Mouse (Mus musculus): Measurements from ENCODE around the gene Vps26a. TPM values are rescaled to one million over a fixed set of nuclear protein-coding genes. Genes with fewer than 3 reads are reported as not detected.

Gene Vps26a
- 10 to 100 TPM; 70.9 to 80.0 TPM for polyA plus RNA-seq (2017; shearing (Covaris generic))

DNA sequence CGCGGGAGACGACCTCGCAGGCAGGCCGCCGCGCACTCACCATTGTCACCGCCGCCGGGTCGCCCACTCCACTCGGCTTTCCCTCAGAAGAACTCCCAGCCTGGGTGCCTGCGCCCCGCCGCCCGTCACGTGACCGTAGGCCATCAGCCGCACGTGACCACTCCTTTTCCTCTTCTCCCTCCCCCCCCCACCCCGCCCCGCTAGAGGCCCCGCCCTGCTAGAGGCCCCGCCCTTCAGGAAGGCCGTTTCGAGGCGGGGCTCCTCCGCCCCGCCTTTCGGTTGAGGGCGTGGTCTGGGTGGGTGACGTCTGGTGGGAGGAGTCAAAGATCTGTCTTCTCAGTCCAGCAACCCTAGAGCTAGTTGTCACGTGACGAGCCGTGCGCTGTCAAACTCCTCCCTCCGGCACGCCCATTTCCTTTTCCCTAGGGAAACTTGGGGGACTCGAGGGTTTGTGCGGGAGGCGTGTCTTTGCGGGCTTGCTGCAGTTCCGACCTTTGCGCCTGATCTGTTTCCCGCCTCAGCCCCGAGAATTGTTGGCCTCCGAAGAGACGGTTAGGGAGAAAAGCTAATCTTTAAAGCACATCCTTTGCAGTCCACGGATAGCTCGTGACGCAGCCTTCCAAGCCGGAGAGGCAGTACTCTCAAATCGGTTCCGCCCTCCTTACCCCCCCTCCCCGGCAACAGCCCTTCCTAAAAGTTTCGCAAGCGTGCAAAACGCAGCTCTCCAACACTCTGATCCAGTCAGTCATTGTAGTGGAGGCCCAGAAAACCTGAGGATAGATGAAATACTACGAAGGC, at the start of gene Vps26a:
Gene Vps26a (minus strand): TSS at position 188 of the 798 bp plus-strand sequence.
- ATAC-seq: peak; percentile 88

DNA sequence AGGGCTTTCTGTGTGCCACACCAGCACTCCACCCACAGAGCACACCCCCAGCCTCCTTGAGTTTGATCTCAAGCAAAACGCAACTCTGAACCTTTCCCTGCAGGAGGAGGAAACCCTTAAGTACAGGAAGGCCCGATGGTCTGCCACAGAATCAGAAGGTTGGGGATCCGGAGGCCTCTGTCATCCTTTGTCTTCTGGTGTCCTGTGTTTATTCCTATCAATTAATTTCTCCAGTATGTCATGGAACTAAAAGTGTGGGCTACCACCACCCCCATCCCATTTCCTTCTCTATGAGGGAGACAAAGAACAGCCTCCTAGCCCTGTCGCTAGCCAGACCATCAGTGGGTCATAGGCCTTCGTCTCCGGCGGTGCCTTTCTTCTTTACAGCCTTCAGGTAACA, 47.9 kb upstream of the Vps26a start:
- ATAC-seq: no peak

DNA sequence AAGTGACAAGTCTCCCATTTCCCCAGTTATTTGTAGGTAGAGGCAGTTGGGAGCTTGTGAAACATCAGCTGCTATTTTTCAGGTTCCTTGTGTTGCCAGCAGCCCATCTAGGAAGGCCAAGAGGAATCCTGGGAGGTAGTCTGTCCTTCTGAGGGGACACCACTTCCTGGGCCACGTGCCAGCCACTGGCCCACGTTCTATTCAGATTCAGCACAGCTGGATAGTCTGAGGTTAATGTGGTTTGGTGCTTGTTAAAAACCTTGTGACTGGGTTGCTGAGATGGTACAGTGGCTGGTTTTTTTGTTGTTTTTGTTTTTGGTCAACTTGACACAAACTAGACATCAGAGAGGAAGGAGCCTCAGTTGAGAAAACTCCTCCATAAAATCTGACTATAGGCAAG, 46.2 kb upstream of the Vps26a start:
- ATAC-seq: peak; percentile 23

DNA sequence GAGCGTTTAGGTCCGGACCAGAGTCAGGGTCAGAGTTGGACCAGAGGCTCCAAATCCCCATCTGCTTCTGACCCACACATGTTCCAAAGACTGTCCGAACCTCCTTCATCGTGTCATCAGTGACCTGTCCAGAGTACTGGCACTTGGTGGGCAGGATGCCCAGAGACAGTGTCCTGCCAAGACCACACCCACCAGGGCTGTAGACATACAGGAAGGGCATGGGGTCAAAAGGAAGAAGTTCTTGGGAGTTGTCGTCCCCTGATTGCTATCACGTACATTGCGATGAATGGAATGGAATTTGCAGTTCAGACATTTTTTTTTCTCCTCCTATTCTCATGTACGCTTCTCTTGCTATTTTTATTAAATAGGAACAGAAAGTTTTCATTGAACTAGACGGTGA, 43.6 kb upstream of the Vps26a start:
- no peak for ATAC-seq

DNA sequence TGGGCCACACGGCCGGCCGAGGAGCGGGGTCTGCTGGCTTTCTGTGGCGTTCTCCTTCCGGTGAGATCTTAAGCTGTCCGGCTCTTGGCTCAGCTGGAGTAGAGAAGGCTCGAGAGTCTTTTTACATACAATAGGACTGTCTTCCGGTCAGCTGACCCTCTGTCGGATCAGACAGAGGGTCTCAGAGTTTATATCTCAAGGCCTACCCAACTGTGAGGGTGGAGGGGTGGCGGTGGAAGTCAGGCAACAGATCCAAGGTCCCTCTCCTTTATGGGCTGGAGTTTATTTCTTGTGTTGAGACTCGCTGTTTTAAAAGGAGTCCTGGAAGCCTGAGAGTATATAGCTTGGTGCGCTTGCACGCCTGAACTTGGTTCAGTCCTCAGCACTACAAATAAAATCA, 40.7 kb upstream of the Vps26a start, which contains the start of gene Srgn:
Gene Srgn (minus strand): TSS at position 101 of the 400 bp plus-strand sequence.
- ATAC-seq: no peak

DNA sequence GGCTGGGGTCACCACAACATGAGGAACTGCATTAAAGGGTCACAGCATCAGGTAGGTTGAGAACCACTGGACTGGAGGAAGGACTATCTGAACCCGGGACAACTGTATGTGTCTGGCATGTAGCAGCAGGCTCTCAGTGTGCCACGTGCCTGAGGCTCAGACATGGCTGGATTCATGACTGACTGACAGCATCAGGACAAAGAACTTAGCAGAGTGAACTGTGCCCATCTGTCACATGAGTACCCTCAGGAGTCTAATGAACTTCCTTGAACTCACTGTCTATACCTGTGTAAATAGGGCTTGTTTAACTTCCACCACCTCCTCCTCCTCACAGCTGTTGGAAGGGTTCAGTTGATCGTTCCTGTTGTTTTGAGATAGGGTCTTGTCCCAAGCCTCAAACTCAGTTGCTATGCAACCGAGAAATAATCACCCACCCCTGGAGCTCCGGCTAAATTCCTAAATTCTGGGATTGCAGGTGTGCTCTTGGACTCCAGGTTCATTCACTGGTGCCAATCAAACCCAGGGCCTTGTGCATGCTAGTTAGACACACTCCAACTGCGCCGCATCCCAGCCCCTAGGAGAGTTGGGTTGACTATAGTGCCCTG, 35.8 kb upstream of the Vps26a start:
- no peak for ATAC-seq

DNA sequence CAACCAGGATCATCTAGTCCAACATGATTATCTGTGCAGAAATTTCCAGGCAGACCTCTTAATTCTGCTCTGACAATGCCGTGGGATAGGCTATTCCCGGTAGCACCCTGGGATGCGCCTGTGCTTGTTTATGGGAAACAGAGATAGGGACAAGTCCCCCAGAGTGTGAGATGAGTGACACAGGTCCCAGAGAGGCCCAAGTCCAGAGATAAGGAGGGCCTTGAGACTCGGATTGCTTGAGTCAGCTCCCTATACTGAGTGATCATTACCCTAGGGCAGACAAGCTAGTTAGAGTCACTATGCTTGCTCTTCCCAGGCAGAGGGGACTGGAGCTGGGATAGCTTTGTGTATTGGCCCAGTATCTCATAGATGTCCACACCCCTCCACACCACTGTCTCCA, 35.2 kb upstream of the Vps26a start:
- no peak for ATAC-seq

DNA sequence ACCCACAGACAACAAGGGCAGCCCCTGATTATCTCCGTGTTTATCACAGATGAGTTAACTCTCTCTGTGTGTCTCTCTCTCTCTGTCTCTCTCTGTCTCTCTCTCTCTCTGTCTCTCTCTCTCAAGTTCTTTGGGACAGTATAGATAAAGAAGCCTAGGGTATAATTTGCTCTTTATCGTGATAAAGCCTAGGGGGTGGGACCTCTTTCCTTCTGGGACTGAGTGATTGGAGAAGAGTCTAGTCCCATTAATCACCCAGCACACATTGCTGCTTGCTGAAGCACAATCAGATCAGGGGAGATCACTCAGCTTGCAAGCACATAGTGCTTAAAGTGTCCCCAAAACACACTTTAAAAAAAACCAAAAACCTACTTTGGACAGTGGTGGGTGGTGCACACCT, 34.3 kb upstream of the Vps26a start:
- no peak for ATAC-seq

DNA sequence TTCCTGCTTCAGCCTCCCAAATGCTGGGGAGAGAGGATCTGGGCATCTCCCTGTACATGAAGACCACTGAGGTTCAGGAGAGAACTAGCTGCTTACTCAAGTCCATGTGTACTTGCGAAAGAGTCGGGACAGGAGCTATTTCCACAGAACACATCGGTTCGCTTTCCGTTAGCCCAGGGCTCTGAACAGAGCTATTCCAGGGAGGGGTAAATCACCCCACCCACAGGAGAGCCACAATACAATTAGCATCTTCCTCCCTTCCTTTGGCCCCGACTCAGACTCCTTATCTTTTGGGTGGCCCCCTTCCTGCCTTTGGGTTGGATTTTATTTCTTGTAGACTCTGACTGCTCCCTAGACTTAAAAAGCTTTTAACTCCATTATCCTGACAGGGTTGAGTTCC, 30.9 kb upstream of the Vps26a start:
- no peak for ATAC-seq

DNA sequence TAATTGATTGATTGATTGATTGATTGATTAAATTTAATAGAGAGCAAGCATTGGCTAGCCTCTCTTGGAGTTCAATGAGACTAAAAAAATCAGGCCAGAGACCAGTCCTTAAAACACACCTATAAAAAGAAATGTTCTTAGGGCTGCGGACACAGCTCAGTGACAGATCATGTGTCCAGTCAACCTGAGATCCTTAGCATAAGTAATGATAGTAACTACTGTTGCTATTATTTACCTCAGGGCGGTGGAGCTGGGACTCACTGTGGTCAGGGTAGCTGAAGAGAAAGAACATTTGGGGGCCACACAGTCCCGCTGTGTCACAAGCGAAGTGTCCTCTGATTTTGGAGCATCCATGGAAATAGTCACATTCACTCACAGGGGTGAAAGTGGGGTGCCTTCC, 26.2 kb upstream of the Vps26a start:
- ATAC-seq: no peak

DNA sequence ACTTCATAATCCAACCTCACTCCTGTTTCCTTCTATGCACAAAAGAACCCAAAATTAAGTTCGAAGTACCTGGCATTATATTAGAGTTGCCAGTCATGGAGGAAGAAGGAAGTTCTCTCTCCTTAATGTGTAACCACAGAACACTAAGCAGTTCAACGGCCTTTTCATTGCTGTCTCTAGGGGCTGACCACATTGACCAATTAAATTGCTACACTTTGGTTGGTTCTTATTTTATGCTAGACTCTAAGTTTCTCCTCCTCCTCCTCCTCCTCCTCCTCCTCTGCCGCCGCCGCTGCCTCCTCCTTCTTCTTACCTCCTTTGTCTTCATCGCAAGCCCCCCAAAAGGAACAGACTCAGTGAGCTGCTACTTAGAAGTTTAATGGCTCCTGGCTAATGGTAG, 24.9 kb upstream of the Vps26a start:
- ATAC-seq: no peak

DNA sequence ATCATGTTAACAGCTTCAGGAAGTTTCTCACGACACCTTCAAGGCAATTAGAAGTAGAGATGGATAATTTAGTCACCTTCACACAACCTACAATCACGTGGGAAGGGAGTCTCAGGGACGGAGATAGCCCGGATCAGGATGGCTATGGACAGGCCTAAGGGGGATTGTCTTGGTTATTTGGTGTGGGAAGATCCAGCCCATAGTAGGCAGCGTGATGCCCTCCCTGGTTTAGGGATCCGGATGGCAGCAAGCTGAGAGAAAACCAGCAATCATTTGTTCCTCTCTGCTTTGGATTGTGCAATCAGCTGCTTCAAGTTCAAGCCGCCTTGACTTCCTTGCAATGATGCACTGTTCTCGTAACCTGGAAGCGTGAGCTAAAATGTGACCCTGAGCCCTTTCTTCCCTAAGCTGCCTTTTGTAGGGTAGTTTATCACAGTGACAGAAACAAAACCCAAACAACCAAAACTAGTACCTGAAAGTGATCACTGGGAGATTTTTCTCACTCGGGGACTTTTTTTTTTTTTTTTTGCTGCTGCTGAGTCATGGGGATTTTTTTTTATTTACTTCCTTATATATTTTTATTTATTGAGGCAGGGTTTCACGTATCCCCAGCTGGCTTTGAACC, 22.5 kb upstream of the Vps26a start:
- ATAC-seq: no peak

DNA sequence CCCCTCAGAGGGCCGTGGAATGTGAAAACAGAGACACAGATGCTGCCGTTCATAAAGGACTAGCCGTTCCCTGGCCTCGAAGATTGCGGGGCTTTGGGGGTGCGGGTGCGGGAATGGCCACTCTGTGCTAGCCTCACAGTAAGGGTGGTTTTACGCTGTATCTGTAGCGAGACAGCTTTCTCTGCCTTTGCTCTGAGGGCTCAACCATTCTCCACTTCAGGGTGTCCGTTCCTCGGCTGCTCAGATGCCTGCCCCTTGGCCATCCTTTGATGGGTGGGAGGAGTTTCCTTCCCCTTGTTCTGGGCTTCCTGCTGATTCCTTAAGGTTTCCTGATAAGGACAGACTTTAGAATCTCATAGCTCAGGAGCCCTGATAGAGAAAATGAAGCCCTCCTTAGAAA, 21.9 kb upstream of the Vps26a start:
- no peak for ATAC-seq

DNA sequence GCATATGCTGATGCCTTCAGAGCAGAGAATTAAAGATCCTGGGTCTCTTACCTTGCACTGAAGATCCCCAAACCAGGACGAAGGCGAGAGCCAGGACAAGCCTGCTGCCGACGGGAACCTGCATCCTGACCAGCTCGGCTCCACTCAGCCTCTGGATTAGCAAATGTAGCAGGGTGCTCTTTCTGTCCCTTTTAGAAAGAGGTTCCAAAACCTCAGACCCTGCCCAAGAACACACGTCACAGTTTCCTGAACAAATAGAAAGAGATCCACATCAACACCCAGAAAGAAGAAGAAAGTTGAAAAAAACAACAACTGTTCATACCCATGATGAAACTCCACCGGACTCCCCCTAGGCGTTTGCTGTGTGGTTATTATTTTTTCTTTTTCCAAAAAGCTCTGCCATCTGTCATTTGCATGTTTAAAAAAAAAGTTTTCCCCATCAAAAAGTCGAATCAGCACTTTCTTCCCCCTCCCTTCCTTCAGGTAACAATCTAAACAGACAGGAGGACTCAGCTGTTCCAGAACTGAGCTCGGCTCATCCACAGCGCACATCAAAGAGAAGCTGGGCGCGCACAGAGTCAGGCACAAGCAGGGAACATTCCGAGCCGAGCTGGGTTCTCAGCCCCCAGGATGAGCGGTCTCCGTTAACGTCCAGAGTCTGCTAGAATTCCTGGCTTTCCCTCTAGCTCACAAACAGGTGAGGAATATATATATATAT, 21.1 kb upstream of the Vps26a start:
- ATAC-seq: peak; percentile 61

DNA sequence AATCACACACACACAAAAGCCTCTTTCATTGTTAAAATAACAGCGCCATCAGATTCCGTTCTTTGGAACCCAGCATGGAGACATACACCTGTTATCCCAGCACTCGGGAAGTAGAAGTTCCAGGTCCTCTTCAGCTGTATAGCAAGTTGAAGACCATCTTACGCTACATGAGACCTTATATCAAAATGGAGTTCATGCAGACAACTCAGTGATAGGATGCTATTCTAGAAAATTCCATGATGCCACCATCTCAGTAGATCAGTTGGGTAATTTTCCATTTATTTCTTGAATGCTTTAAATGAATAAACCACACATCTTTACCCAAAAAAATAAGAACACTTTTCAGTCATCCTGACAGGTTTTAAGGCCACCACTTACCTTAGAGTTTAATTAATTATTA, 20.5 kb upstream of the Vps26a start:
- ATAC-seq: no peak

DNA sequence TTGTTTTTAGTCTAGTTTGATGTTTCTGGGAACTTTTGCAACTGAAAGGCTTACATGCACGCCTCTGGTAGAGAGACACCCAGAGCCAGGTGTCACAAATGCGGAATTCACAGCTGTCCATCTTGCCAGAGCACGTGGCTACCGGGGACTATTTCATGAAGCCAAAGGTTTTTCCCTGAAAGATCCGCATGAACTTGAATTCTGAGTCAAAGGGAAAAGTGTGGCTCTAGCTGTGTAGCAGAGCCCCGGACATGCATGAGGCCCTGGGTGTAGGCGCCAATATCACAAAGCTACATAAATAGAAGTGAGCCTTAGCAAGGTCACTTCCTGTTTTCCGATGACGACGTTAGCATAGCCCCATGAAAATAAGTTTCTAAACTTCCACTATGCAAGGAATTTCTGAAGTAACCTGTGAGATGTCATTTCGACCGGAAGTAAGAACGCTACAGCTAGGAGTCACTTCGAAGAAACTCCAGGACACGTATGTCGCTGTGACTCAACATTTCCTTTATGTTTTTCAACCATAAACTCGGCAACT, 19.5 kb upstream of the Vps26a start:
- peak; percentile 56 for ATAC-seq

DNA sequence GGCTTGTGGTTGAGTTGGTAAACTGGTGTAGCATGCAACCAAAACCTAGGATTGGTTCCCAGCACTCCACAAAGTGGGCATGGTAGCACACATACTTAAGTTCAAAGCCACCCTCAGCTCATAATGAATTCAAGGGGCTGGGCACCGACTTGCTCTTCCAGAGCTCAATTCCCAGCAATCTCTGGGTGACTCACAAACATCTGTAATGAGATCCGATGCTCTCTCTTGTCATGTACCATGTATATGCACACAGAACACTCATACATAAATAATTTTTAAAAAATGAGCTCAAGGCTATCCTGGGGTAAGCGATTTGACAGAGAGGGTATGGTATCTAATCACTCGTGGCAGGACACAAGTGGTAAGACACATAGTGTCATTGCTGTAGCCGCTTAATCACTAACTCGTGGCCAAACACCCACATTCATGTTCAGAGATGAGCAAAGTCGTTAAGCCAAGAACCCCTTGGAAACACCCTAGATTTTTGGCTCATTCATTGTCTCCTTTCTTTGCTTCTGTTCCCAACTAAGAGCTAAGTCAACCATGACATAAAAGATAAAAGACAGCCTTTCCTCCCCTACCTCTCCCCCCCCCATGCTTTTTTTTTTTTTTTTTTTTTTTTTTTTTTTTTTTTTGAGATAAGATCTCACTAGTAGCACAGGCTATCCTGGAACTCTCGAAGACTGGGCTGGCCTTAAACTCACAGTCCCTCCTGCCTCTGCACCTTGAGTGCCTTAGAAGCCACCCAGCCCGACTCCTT, 18.8 kb upstream of the Vps26a start:
- peak; percentile 2 for ATAC-seq

DNA sequence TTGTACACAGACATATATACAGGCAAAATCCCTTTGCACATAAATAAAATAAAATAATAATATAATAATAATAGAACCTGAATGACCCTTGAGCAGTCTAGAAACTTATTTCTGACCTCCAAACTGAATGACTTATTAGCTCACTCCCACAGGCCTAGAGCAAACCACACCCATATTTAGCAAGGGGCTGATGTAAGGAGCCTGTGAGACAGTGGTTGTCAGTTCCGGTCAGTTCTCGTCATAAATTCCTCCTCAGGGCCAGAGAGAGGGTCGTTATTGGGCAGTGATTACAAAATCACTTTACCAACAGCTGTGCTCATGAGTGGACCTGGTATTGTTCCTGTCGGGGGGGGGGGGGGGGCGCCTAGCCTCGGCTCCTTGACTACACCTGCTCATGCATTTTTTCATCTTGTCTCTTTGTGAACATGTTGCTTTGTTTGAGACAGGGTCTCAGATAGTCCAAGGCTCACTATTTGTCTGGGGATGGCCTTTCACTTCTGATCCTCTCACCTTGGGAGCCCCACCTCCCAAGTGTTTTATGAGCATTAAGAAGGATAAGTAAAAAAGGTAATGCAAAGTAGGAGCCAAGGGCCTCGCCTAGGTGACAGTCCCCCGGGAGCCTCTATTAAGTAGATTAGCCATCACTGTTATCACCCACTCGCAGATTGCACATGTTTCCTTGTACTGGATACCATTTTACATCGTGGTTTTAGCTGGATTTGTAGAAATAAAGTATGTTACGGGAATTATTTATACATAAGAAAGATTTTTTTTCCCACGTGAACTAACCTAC, 17.4 kb upstream of the Vps26a start:
- ATAC-seq: no peak

DNA sequence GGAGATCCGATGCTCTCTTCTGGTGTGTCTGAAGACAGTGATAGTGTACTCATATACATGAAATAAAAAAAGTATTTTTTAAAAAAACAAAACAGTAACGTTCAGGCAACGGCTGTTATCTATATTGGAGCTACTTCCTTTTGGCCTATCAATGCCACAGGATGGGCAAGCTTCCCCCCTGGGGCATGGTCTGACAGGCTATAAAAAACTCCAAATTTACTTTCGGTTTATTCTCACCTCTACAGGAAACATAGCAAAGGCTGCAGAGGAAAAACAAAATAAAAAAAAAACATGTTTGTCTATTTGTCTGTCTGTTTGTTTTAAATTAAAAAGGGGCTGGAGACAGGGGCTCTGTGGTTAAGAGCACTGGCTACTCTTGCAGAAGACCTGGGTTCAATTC, 16.7 kb upstream of the Vps26a start:
- peak; percentile 13 for ATAC-seq

DNA sequence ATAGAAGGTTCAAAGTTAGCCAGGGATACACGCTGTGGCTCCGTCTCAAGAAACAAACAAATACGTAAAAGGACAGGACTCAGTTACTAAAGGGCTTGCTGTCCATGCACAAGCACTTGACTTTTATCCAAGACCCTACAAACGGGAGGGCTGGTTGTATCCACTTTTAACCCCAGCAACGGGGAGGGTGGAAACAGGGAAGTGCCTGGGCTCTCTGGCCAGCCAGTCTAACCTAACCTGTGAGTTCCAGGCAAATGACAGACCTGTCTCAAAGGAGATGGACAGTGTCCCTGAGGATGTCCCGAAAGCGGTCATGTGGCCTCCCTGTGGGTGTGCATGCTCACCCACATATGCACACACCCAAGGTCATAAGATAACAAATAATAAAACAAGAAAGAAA, 15.3 kb upstream of the Vps26a start:
- ATAC-seq: no peak

DNA sequence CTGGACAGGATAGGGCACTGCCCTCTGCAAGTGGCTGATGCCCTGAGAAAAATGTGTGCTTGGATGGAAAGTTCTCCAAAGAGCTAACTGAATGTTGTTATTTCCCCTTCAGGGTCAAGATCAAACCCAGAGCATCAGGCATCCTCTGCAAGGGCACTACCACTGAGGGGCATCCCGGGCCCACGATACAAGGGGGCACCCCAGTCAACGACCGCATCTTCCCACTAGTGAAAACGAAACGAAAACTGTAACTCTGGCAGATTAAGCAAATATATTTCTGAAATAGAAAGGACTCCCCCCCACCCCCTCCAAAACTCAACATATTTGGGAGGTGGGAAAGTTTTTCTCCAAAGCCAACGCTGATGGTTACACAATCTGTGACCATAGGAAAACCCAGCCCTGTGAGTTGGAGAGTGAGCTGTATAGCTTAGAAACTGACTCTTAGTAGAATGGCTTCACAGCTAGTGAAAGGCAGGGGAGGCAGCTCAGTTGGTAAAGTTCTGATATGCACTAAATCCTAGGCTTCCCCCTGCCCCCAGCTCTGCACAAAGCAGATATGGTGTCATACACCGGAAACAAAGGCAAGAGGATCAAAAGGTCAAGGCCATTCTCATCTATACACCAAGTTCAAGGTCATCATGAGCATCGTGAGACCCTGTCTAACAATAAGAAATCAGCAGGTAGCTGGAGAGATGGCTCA, 14.5 kb upstream of the Vps26a start:
- peak; percentile 24 for ATAC-seq

Data from CD4-positive, CD25-positive, alpha-beta regulatory T cell, adult 4 months (primary cell).